Mouse (Mus musculus): ENCODE results near the gene Tbc1d9b.

GRCm38 (mm10) chr11:50162338-50163050 lies 31.3 kb downstream of the Tbc1d9b start:
- no peak for TF ChIP-seq POLR2A (IDR thresholded peaks at IDR 0.05; ENCODE audit: control insufficient read depth, low read depth, low read length)
- TF ChIP-seq CTCF (IDR thresholded peaks at IDR 0.05; ENCODE audit: control insufficient read depth, insufficient read depth, insufficient replicate concordance, low read depth, low read length) = no peak
